Mouse (Mus musculus) kidney, postnatal 4 days (tissue): Measurements from ENCODE around the gene Adra2b.

Source experiments
- DNase-seq, 2 experiments: peaks; one replicate each; pipeline ENCODE4 v3.0.0; 2021; ENCODE audit warnings: mixed read lengths in 2 of 2

Adra2b gene

GRCm38 (mm10) chr2:127362459-127363281 is at the start of gene Adra2b:
Gene Adra2b, plus strand, starts transcription at chr2:127363208.
- DNase-seq: peak; percentile 96

GRCm38 (mm10) chr2:127313878-127314277 is 49.1 kb upstream of the Adra2b start:
- peak in 1 of 2 experiments; percentile 46 for DNase-seq

DNA sequence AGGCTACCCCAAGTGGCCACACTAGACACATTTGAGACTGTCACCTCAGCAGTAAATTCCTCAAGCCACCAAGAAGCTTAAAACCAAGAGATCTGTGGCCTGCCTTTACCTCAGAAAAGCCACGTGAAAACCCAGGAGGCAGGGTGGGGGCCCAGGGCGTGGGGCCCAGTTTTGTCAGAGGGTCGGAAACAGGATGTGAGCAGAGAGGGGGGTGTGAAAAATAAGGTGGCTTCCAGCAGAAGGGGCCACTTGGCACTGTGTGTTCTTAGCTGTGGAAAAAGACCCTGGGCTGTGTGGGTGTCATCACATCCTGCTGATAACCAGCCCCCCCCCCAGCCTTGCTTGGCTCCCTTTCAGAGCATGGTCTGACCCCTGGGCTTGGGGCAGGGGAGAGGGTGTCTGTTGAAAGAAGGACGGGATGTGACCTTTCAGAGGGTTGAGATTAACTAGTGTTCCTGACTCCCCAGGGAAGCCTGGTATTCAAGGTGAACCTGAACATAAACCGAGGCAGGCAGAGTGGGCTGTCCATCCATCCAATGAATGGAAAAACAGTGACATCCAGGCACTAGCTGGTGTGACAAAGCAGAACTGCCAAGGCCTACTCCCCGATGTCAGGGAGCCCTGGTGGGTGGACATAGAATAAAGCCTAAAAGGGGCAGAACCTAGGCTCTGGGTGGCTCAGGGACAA is 48.4 kb upstream of the Adra2b start:
- DNase-seq: no peak

- DNase-seq: no peak
Observed at GRCm38 (mm10) chr2:127315155-127315470, 47.9 kb upstream of the Adra2b start.

- no peak for DNase-seq
Observed at GRCm38 (mm10) chr2:127316431-127316830, 46.6 kb upstream of the Adra2b start.

DNA sequence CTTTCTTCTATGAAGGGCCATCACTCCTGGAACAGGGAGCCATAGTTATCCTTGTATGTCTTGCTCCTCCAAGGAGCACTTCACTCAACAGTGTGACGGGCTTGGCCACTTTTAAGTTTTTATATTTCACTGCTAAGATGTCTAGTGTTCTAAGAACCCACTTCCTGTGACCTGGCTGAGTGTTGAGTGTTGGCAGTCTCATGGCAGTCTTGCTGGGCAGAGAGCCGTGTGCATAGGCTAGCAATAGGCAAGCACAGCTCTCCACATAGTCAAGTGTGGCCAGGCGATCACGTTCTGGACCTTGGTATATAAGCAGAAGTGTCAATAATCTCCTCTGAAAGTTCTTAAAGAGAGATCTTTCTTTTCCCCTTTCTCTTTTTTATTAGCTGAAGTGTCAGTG is 44.9 kb upstream of the Adra2b start:
- no peak for DNase-seq

- no peak for DNase-seq
Observed at GRCm38 (mm10) chr2:127319071-127319470, 43.9 kb upstream of the Adra2b start.

- DNase-seq: no peak
Observed at GRCm38 (mm10) chr2:127322671-127323285, 40.2 kb upstream of the Adra2b start.

DNA sequence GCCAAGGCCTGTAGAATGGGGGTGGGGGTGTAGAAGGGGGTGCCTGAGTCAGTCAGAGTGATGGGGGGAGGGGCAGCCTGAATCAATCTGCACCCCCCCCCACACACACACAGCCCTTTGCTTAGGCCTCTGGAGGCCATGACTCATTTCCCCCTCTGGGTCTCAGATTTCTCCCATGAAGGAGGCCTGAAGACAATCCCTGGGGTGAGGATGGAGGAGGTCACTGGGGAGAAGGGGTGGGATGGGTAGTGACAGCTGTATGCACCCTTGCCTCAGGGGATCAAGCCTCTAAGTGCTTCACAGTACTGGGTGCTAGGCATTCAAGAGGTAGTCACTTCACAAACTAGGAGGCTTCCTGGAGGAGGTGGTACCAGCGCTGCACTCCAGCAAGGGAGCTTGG is 39.3 kb upstream of the Adra2b start:
- DNase-seq: no peak

GRCm38 (mm10) chr2:127324456-127324855 is 38.6 kb upstream of the Adra2b start:
- DNase-seq: no peak

DNA sequence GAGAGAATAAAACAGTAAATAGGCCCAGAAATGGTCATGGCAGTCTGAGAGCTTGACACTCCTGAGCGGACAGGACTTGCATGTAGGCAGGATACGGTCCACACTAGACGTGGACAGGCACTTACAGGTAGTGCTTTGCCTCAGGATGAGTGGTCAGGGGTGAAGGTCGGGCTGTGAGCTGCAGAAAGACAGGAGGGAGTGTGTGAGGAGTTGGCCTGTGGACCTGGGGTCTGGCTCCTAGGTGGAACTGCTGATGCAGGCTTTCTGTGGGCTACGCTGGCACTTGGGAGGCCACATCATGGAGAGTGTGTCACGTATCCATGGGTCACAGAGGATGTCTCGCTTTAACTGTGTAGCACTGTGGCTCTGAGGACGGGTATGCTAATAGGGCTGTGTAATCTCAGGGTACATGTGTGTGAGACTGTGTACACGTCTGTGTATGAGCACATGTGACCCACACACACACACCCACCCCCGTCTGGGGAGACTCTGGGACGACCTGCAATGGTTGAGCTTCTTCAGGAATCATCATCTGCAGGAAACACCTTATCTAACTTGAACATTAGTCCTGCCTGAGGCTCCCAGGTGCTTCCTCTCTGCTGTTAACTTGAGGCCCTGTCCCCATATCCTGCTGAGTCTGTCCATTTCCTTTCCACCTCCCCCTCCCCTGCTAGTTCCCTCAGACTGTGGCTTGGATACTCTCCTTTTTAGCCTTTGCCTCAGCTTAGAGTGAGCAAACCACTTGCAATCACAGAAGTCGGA is 34.7 kb upstream of the Adra2b start:
- DNase-seq: no peak

GRCm38 (mm10) chr2:127332807-127333570 is 30.0 kb upstream of the Adra2b start:
- DNase-seq: no peak

DNA sequence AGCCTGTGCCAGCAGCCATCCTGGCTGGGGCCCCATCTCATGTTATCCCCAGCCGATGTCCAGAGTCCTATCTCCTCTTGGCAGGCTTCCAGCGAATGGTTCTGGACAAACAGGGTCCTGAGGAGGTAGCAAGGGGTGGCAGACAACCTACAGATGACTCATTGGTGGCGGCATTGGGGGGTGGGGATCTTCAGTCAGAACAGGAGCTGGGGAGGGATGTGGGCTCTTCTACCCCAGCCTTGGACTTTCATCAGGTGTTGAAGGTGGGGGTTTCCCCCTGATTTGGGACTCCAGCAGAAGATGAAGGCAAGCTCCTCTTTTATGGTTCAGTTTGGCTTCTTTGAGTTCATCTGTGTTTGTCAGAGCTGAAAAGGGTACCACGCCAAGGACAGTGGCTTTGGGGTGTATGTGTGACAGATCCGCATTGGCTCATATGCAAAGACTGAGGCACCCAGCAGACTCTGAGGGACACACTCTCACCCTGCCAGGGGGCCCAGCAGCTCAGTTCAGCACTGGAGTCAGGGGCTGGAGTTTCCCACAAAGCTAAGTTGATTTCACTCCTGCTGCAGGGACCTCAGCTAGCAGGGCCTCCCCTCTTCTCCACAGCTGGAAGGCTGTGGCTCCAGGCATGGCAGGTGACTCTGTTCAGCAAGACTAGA is 28.9 kb upstream of the Adra2b start:
- peak; percentile 35 to 60 for DNase-seq

- no peak for DNase-seq
Observed at GRCm38 (mm10) chr2:127335078-127335541, 27.9 kb upstream of the Adra2b start.

DNA sequence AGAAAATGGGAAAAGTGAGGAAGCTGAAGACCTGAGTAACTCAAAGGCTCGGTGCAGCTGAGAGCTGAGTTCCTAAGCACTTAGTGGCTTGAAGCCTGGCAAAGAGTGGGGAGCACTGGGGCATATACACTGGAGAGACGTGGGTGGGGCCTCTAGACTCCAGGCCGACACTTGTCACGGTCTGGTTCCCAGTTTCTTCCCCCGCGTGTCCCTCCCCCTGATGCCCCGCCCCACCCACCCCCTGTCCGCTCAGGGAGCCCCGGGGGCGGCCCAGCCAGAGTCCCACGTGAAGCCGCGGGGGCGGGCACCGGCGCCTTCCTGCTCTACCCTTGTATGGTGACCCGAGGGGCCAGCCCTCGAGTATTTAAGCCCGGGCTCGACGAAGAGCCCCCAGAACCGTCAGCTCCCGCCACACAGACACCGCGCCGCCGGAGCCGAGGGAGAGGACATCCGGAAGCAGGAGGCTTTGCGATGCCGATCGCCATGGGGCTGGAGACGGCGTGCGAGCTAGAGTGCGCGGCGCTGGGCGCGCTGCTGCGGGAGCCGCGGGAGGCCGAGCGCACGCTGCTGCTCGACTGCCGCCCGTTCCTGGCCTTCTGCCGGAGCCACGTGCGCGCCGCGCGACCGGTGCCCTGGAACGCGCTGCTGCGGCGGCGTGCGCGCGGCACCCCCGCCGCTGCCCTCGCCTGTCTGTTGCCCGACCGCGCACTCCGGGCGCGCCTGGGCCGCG is 27.1 kb upstream of the Adra2b start, which contains the start of gene Dusp2:
Dusp2 (plus strand) TSS at position 393 of the 730 bp plus-strand sequence.
- DNase-seq: peak; percentile 86 to 93

GRCm38 (mm10) chr2:127336497-127336832 is 26.5 kb upstream of the Adra2b start:
- DNase-seq: no peak

GRCm38 (mm10) chr2:127336885-127337284 is 26.1 kb upstream of the Adra2b start:
- no peak for DNase-seq

GRCm38 (mm10) chr2:127337531-127337930 is 25.5 kb upstream of the Adra2b start:
- DNase-seq: no peak

- DNase-seq: no peak
Observed at GRCm38 (mm10) chr2:127338012-127338411, 25.0 kb upstream of the Adra2b start.

DNA sequence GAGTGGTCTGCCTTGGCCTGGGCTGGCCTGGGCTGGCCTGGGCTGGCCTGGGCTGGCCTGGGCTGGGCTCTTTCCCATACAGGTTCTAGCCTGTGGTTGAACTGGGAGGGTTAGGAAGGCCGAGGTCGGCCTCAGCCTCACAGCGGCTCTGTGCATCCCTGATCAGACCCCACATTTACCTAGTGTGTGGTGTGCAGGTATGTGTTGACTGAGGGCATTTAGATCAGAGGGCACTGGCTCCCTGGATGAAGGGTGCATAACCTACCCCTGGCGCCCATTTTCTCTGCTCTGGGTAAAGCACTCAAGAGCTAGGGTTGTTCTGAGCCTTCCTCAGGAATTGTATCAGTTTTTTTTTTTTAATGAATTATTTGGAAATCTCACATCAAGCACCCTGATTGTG is 24.6 kb upstream of the Adra2b start, which contains the start of gene Astl:
Astl (plus strand) TSS at position 224 of the 400 bp plus-strand sequence.
- no peak for DNase-seq

GRCm38 (mm10) chr2:127338833-127339232 is 24.2 kb upstream of the Adra2b start:
- DNase-seq: no peak
